Mouse (Mus musculus) left cerebral cortex, postnatal 36 days (tissue): ENCODE measurements around the gene Smap2. TPM values are rescaled to one million over a fixed set of nuclear protein-coding genes. Genes with fewer than 3 reads are reported as not detected.

Experiments
- DNase-seq, 2 experiments: peaks; one replicate each; pipeline ENCODE4 v3.0.0; 2021 to 2022; ENCODE audit warnings: low spot score in 2 of 2, mixed read lengths in 1 of 2
- intact Hi-C: fragments of 180-260 bp; cut with DNase I; formaldehyde crosslinking; loops from one replicate; pipeline ENCODE4 v1.15.1; 2025
- total RNA-seq, 2 experiments: library from RNA; stranded (reverse); gene quantifications; 2 replicates each; pipeline ENCODE4 v1.2.3; 2021

Gene Smap2
- total RNA-seq, 2 experiments from 2014 or later, result 185 to 195 TPM

DNA sequence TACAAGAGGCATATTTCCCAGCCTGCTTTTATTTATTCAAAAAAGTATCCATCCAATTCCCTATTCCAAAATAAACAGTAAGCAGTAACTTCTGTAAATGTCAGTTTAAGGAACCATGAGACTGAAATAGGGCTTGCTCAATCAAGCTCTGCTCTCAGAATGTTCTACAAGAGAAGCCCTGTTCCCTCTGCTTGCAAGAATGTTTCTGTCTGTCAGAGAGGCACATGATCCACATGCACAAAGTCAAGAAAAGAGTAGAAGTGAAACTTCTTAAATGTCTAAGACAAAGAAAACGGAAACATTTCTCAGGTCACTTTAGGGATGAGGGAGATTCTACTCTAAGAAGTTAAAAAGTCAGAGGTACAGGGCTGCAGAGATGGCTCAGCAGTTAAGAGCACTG lies 24.0 kb downstream of the Smap2 start:
- intact Hi-C loops, result no loop called here
- no peak for DNase-seq

DNA sequence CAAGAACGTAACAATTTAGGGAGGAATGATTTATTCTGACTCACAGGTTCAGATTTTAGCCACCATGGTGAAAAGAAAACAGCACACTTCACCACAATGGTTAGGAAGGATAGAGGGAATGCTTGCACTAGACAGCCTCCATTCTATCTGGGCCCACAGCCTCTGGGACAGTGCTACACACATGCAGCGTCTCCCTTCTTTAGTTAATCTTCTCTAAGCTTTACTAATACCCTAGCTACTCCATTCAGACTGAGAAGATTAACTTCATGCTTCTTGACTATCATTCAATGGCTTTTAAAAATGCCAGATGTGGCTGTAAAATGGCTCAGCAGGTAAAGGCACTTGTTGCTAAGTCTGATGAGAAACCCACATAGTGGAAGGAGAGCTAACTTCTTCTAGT lies 24.8 kb downstream of the Smap2 start:
- DNase-seq, result no peak
- intact Hi-C loops, result no loop called here

DNA sequence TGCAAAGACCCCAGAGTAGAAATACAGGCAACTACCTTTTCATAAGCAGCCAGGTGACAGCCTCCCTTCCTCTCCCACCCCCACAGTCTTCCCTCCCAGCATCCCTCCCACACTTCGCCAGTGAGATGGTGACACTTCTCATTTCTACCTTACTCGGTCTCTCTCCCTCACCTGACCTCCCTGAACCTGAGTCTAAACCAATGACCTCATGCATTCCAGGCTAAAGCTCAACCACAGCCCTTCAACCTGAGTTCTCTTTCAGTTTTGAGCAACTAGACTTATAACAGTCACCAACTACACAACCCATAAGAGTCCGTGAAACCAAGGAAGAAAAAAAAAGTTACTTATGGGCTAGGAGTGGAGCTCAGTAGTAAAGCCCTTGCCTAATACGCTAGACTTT lies 29.7 kb downstream of the Smap2 start:
- intact Hi-C loops, result no loop called here
- DNase-seq, result no peak

DNA sequence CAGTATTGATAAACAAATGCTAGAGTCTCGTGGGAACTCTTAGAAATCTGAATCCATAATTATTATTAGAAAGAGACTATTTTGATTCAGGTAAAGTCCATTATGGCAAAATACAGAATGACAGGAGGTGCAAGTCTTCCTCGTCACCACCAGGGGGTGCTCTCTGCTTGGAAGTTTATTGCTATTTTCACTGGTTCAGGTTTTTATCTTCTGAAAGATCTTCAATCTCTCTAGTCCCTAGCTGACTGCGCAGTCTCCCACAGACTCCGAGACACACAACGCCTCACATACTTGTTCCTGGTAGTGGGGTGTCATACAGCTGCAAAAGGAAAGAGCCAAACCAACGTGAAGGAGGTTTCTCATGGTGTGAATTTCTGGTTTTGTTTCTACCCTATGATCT lies 30.6 kb downstream of the Smap2 start:
- peak in 1 of 2 experiments; percentile 35 for DNase-seq
- intact Hi-C loops, result loop anchor here (1.0 kb wide), 1 partner anchor 30 kb away; no protein-coding TSS in a partner anchor

DNA sequence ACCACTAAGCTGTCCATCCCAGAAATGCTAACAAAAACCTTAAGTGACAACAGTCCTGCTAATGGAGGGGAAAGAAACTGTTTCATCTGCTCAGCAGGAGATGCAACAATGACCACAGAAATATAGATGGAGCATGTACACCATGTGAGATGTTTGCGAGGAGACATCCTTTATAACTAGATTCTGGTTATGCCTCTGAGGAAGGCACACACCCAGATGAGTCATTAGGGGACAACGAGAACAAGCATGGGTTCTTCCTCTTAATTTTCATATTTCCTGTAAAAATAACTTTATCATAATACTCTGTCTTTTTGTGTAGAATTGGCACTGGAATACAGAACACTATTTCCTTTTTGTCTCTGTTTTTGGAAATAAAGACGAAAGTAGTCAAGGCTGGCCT lies 38.8 kb downstream of the Smap2 start:
- intact Hi-C loops, result no loop called here
- no peak for DNase-seq

DNA sequence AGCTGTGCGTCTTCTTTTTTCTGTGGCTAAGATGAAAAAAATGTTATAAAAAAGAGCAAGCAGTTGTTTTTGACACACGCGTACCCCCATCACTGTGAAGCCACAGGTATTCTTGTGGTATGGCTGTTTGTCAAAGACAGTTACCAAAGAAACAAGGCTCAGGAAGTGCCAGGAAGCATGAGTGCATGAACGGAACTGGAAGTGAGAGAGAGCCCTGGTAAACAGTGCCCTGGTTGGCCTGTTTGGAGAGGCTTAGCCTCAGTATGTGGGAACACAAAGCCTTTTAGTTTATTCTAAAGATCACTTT lies 41.7 kb downstream of the Smap2 start:
- DNase-seq, result no peak
- intact Hi-C loops, result no loop called here

DNA sequence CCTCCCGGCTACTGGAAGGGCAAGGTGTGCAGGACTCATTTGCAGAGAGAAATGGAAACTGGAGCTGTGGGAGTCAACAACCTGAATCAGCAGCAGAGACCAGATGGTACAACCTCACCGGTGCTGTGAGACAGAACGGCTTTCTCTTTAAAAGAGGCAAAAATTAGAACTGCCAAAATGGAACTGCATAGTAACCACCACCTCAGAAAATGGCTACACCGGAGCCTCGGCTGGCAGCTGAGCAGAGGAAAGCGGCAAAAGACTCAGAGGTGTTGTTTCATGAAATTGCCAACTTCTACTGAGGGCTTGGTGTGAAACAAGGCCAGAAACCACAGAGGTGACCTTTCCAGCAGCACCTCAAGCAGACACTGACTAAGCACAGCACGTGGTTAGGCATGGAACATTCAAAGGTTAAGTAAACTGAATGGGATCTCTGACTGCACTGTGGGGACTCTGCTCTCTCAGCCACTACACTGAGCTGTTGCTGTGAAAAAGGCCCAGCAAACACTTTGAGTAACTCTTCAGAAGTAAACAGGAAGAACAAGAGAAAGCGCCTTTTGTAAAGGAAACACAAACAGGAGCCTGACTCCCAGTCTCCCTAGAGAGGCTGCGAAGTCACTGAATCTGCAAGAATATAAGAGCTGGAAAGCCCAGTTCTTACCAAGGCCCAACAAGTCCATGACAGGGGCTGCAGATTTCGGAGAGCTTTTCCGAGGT lies 42.2 kb downstream of the Smap2 start:
- DNase-seq, result peak; percentile 43 to 57

DNA sequence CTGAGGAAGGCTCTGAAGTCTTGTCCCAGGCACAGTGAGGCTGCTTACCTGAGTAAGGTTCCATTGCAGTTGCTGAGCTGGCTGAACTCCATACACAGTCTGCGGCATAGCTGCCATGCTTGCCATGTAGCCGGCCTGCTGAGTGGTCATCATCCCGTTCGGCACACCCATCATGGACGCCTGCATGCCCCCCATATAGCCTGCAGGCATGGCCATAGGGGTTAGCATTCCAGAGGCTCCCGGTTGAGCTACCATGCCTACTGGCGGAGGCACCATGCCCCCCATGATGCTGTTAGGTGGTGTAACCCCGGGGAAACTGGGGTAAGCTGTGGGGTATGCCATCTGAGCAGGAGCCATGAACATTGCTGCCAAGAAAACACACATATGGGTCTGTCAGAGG lies 45.2 kb downstream of the Smap2 start:
- no peak for DNase-seq
- intact Hi-C loops, result no loop called here

More for the DNA sequence above, 42.2 kb downstream of the Smap2 start:
- intact Hi-C loops, result no loop called here

DNA sequence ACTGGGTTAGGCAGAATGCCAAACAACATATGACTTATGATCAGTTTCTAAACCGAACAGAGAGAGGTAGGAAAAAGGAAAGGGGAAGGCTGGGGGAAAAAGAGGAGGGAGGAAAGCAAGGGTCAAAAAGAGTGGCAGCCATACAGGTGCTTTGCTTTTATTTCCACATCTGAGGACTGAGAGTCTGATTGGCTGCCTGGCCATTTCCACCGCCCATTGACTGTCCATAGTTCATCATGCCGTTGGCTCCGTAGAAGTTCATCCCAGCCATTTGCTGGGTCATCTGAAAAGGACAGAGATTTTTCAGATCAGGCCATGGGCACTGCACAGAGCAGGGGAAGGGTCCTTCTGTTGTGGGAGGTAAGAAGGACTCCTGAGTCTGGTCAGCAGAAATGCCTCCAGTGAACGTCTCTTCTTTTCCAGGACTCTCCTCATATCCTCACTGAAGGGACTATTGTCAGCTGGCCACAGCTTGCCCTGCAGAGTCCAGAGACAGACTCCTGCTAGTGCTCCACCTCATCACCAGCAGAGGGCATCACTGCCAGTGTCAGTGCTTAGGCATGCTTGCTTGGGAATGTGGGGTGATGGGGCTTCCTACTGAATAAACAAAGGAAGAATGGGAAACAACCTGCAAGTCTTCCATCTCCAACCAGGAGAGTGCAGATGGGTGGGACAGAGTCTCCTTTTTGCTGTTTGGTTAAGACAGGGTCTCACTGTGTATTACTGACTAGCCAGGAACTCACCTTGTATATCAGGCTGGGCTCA lies 47.5 kb downstream of the Smap2 start:
- DNase-seq, result peak in 1 of 2 experiments; percentile 31
- intact Hi-C loops, result no loop called here

DNA sequence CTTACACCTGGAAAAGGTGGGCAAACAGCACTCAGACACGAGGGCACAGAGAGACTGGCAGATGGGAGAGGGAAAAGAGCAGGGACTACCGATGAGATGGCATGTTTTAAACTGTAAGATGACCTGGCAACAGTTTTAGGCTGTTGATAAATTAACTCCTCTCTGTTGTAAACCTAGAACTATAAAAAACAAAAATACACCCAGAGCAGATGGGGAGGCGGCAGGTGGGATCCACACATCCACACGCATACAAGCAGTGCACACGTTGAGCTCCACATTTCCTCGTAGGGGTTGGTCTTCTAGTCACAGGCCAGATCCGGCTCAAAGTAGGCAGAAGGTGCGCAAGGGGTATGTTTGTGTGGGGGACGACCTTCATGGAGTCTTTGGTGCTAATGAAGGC lies 48.6 kb downstream of the Smap2 start:
- no peak for DNase-seq
- intact Hi-C loops, result no loop called here

DNA sequence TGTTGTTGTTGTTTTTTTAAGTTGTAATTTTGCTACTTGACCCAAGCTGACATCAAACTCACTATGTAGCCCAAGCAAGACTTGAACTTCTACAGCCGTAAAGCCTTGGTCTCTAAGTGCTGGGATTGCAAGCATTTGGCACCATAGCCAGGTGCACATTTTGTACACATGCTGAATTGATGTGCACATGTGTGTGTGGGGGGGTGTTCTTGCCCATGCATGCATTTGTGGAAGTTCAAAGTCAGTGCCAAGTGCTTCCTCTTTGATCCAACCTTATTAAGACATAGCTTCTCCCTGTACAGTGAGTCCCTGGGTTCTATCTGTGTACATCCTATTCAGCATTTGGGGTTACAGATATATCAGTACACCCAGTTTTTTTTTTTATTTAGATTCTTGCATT lies 61.5 kb downstream of the Smap2 start:
- no peak for DNase-seq
- intact Hi-C loops, result no loop called here

DNA sequence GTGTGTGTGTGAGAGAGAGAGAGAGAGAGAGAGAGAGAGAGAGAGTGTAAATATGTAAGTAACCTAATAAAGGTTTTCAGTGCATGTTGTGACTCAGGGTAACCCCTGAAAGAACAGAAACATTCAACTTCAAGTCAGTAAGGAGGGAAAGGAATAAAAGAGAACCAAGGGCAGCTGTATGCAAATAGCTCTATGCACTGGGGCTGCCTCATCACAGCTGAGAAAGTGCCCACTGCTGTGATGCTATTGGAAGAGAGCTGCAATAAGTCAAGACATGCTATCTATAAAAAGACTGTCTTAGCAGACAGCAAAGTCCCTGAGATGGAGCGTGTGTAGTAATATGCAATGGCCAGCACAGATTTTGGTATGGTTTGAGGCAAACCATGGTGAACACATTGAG lies 63.4 kb downstream of the Smap2 start:
- DNase-seq, result no peak
- intact Hi-C loops, result no loop called here

DNA sequence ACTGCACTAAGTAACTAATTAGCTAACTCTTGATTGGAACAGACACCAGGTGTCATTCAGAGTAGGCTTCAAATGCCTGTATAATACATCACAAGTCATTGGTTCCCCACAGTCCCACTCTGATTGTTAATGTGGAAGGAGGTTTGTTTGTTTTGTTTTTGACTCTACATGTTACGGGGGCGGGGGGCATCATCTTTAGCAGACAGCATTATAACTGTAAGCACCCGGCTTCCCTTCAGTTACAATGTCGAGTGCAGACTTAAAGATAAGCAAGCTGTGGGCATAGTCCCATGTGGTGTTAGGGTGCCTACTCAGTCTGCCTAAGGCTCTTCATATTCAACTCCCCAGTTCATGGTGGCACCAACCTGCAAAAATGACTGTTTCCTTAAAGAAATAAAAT lies 64.0 kb downstream of the Smap2 start:
- intact Hi-C loops, result no loop called here
- DNase-seq, result no peak

DNA sequence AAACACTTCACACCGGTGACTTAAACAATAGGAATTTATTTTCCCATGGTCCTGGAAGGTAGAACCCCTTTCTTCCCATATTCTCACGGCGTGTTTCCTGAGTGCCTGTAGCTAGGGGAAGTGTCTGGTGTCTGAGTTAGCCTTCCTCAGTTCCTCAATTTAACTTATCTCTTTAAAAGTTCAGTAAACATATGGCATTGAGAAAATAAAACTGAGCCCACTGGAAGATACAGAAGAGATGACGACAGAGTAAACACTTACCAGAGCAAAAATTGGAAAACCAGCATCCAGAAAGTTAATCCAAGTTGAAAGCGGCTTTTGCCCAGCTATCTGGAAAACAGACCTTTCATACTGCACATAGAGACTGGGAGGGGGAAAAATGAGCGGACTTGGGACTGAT lies 64.9 kb downstream of the Smap2 start:
- intact Hi-C loops, result no loop called here
- no peak for DNase-seq

DNA sequence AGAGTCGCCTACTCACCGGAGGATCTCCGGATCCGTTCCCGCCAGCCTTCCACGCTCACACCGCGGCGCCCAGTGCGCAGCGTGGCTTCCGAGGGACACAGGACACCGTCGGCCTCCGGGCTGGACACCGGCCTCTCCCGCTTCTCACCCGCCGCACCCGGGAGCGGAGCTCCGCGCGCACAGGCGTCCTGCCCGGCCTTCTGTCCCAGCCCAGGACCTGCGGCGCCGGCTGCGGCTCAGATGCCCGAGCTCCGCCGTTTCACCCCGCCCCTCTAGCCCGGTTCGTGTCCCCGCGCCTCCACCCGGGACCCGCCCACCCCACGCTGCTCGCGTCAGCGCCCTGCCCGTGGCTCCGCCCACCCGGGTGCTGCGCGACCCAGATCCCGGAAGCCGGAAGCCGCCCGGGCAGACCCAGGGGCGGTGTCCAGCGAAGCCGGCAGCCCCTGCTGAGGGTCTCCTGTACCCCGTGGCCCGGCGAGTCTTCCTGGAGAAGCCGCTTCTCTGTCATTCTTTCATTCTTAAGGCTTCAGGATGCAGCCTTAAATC lies 65.5 kb downstream of the Smap2 start, which contains the start of gene Zfp69:
Gene Zfp69, minus strand, starts transcription at position 272 of the 546 bp plus-strand sequence.
- intact Hi-C loops, result no loop called here

DNA sequence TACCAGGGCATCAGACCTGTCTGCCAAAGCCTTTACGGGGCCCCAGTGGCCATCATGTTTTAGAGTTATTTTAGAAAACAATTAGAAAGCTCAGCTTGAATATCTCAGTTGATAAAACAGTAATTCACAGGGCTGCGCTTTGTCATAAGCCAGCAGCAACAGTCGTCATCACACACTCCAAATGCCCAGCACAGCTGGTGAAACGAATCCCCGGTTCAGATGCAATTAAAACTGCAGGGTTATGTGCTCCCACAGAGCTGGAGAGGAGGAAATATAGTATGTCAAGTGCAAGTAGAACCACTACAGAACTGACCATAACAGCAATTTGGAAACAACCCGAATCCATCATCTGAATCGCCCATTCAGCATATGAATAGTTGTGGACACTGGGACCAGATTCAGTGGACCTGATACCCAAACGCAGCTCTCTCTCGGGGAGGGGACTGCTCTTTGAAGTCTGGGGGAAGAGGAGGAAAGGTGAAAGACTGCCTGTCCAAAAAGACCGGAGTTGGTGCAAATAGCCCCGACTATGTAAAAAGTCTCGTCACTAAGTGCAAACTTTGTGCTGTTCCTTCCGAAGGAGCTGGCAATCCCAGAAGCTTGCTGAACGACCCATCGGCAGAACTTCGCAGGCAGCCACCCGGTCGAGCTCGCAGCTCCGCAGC lies 66.2 kb downstream of the Smap2 start:
- intact Hi-C loops, result no loop called here
- no peak for DNase-seq

More for the DNA sequence above, 65.5 kb downstream of the Smap2 start, which contains the start of gene Zfp69:
- DNase-seq, result peak; percentile 84 to 88

DNA sequence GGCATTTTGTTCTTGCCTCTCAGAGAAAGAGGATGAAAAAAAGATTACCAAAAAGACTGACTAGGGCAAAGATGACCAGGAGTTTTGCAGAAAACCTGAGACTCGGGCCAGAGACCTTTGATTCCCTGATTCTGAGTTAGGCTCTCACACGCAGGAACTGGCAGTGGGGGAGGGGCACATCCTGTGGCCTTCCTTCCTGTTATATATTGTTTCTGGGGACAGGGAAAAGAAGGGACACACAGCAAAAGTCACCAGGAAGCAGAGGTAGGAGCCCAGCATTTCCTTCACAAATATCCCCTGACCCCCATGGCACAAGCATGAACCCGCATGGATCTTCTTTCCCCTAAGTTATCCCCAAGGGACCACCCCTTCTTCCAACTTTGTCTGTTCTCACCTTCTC lies 68.1 kb downstream of the Smap2 start:
- DNase-seq, result no peak
- intact Hi-C loops, result no loop called here

DNA sequence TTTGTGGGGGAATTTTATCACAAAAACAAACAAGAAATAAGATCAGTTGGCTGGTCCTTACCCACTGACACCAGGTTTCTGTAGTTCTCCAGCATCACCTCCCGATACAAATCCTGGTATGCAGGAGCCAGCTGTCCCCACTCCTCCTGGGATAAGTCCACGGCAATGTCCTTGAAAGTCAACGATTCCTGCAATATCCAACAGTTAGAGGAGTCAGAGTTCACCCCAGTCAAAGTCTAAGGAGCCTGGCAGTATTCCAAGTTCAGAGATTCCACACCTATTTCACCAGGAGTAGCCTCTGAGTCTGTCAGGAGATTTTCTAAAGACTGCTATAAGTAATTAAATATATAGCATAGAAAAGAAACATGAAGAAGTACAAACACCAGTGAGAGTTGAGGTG lies 82.0 kb downstream of the Smap2 start:
- no peak for DNase-seq
- intact Hi-C loops, result no loop called here

DNA sequence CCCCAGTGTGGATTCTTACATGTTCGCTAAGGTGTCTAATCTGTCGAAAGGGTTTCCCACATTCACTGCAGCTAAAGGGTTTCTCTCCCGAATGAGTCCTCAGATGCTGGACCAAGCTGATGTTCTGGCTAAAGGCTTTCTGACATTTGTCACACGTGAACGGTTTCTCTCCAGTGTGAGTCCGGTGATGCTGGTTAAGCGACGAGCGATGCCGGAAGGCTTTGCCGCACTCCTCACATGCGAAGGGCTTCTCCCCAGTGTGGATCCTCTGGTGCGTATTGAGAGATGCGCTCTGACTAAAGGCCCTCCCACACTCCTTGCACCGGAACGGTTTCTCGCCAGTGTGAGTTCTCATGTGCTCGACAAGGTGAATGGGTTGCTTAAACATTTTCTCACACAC lies 86.3 kb downstream of the Smap2 start:
- DNase-seq, result no peak
- intact Hi-C loops, result no loop called here

DNA sequence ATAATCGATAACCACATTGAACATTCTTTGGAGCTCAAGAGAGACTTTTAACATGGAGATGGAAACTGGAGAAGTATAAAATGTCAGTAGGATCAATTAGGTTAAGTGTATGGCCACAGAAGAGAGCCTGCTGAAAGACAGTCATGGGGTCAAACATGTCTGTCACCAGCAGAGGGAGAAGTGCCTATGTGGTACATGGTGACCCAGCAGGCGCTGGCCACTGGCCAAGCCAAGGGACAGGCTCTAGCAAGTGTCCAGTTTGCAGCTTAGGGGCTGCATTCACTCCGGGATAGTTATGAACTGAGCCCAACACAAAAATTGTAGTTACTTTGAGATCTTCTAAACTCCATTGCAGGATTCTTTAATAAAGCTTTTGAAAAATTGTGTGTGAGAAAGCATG lies 88.4 kb downstream of the Smap2 start:
- no peak for DNase-seq
- intact Hi-C loops, result no loop called here

DNA sequence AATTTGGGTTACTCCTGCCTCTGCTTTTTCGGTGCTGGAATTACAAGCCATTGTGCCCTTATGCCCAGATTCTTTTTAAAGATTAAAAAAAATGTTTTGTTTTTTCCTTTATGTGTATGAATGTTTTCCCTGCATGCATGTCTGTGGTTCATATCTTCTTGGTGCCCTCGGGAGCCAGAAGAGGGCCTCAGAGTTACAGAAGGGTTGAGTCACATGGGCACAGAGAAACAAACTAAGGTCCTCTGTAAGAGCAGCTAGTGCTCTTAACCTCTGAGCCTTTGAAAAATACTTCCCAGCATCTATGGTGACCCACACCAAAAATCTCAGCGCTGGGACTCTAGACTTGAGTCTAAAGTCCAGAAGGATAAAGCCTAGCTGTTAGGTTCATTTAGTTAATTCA lies 91.7 kb downstream of the Smap2 start:
- intact Hi-C loops, result no loop called here
- no peak for DNase-seq
